Comparison of ENCODE assay signal across 7 mouse cellular contexts in genomic region chr12:76752652-76753318, GRCm38 (mm10). TPM values are rescaled to one million over a fixed set of nuclear protein-coding genes. Genes with fewer than 3 reads are reported as not detected.
DNase-seq lines count a peak whose midpoint lies in the region; ATAC-seq and TF ChIP-seq lines count a peak whose summit lies in the region.

No protein-coding gene starts in this region.

- H3K9me3 ChIP-seq in midbrain, embryonic 12.5 days: no peaks in the 10 kb centered on the region
- H3K9me3 ChIP-seq in midbrain, embryonic 16.5 days (replicated peaks; ENCODE audit: control insufficient read depth, low read length, poor library complexity, severe bottlenecking): no peaks in the 10 kb centered on the region
- no peaks in the 10 kb centered on the region for H3K9me3 ChIP-seq in hindbrain, embryonic 15.5 days
- H3K9me3 ChIP-seq in lung, postnatal 0 days (ENCODE audit: low read length): no peaks in the 10 kb centered on the region

- TF ChIP-seq EP300 in lung, postnatal 0 days (IDR thresholded peaks at IDR 0.05): no peak

- no peak for ATAC-seq in midbrain, embryonic 12.5 days (ENCODE audit: low FRiP score, low read depth)
- no peak for ATAC-seq in midbrain, embryonic 16.5 days
- no peak; the same call in 1 of the 2 replicates for ATAC-seq in hindbrain, embryonic 15.5 days (ENCODE audit: low FRiP score, low read depth)
- ATAC-seq in lung, postnatal 0 days: peak; percentile 41

- H3K27ac ChIP-seq in midbrain, embryonic 12.5 days (replicated peaks): no peak overlapping the region
- H3K27ac ChIP-seq in midbrain, embryonic 16.5 days (ENCODE audit: low read length): no peak overlapping the region
- H3K27ac ChIP-seq in cortical plate, adult 2 months (ENCODE audit: insufficient read depth, low read length): no peak overlapping the region
- no peak overlapping the region for H3K27ac ChIP-seq in hindbrain, embryonic 15.5 days (replicated peaks)
- H3K27ac ChIP-seq in lung, postnatal 0 days (ENCODE audit: low read length): no peak overlapping the region
- H3K27ac ChIP-seq in small intestine, adult 2 months (ENCODE audit: insufficient read depth, low read depth, low read length): no peak overlapping the region

- H3K36me3 ChIP-seq in midbrain, embryonic 12.5 days: no peaks in the 10 kb centered on the region
- no peaks in the 10 kb centered on the region for H3K36me3 ChIP-seq in midbrain, embryonic 16.5 days (ENCODE audit: control insufficient read depth, insufficient read depth, low read length)
- H3K36me3 ChIP-seq in hindbrain, embryonic 15.5 days: no peaks in the 10 kb centered on the region
- no peaks in the 10 kb centered on the region for H3K36me3 ChIP-seq in lung, postnatal 0 days (ENCODE audit: insufficient read depth, low read length)
- H3K36me3 ChIP-seq in small intestine, adult 2 months (ENCODE audit: control insufficient read depth, insufficient read depth, low read length): no peaks in the 10 kb centered on the region

- peak overlapping the region; percentile 26; the same call in 1 of the 2 replicates for H3K4me2 ChIP-seq in midbrain, embryonic 12.5 days (replicated peaks)
- H3K4me2 ChIP-seq in midbrain, embryonic 16.5 days (ENCODE audit: low read length): no peak overlapping the region
- 0 out of 2 replicates have a peak overlapping the region, but pooled peaks have one; percentile 24 for H3K4me2 ChIP-seq in hindbrain, embryonic 15.5 days
- H3K4me2 ChIP-seq in lung, postnatal 0 days (replicated peaks; ENCODE audit: low read depth, low read length): no peak overlapping the region

- H3K4me1 ChIP-seq in midbrain, embryonic 12.5 days: no peaks in the 10 kb centered on the region
- no peaks in the 10 kb centered on the region for H3K4me1 ChIP-seq in midbrain, embryonic 16.5 days (ENCODE audit: control insufficient read depth, insufficient read depth, low read length)
- H3K4me1 ChIP-seq in cortical plate, adult 2 months (ENCODE audit: control insufficient read depth, insufficient read depth, low read length): no peaks in the 10 kb centered on the region
- no peaks in the 10 kb centered on the region for H3K4me1 ChIP-seq in hindbrain, embryonic 15.5 days (replicated peaks)
- no peaks in the 10 kb centered on the region for H3K4me1 ChIP-seq in lung, postnatal 0 days (ENCODE audit: insufficient read depth, low read depth, low read length)
- H3K4me1 ChIP-seq in small intestine, adult 2 months (ENCODE audit: control insufficient read depth, insufficient read depth, insufficient read length, low read length): no peaks in the 10 kb centered on the region

- no peak overlapping the region for H3K4me3 ChIP-seq in midbrain, embryonic 12.5 days
- H3K4me3 ChIP-seq in midbrain, embryonic 16.5 days (ENCODE audit: low read depth, low read length): no peak overlapping the region
- H3K4me3 ChIP-seq in cortical plate, adult 2 months (ENCODE audit: insufficient read depth, low read length): no peak overlapping the region
- no peak overlapping the region for H3K4me3 ChIP-seq in hindbrain, embryonic 15.5 days
- no peak overlapping the region for H3K4me3 ChIP-seq in lung, postnatal 0 days (ENCODE audit: low read depth, low read length)
- H3K4me3 ChIP-seq in small intestine, adult 2 months (ENCODE audit: low read depth, low read length): no peak overlapping the region

- WGBS in midbrain, embryonic 12.5 days: 51% methylated on average over 14 of the region's 14 CpGs
- WGBS in midbrain, embryonic 16.5 days: 51% methylated on average over 14 of the region's 14 CpGs
- WGBS in hindbrain, embryonic 15.5 days: 47% methylated on average over 14 of the region's 14 CpGs
- WGBS in lung, postnatal 0 days: 37% methylated on average over 14 of the region's 14 CpGs
- 40% methylated on average over 14 of the region's 14 CpGs for WGBS in small intestine, adult 2 months

- TF ChIP-seq CTCF in cortical plate, adult 2 months (IDR thresholded peaks at IDR 0.05; ENCODE audit: extremely low read depth, insufficient read depth, low read length): peak; percentile 42
- peak; percentile 71 for TF ChIP-seq CTCF in lung, postnatal 0 days (IDR thresholded peaks at IDR 0.05)
- peak; percentile 20; the same call in 1 of the 2 replicates for TF ChIP-seq CTCF in small intestine, adult 2 months (IDR thresholded peaks at IDR 0.05; ENCODE audit: extremely low read depth, insufficient read length, insufficient replicate concordance, low read depth, low read length)

- peak; percentile 83 for DNase-seq in R1 (ENCODE audit: low read depth, low spot score)
- peak; percentile 59 for DNase-seq in lung, postnatal 0 days (ENCODE audit: low spot score)

- H3K9ac ChIP-seq in midbrain, embryonic 12.5 days (replicated peaks): no peak overlapping the region
- no peak overlapping the region for H3K9ac ChIP-seq in midbrain, embryonic 16.5 days (ENCODE audit: low read depth, low read length)
- no peak overlapping the region for H3K9ac ChIP-seq in hindbrain, embryonic 15.5 days
- no peak overlapping the region for H3K9ac ChIP-seq in lung, postnatal 0 days (replicated peaks; ENCODE audit: low read depth)

- no peak for TF ChIP-seq POLR2A in cortical plate, adult 2 months (IDR thresholded peaks at IDR 0.05; ENCODE audit: extremely low read depth, insufficient read depth, low read length)
- TF ChIP-seq POLR2A in small intestine, adult 2 months (IDR thresholded peaks at IDR 0.05; ENCODE audit: low read depth, low read length): no peak

- no peaks in the 10 kb centered on the region for H3K27me3 ChIP-seq in midbrain, embryonic 12.5 days
- H3K27me3 ChIP-seq in midbrain, embryonic 16.5 days (ENCODE audit: control insufficient read depth, insufficient read depth, low read depth, low read length): no peaks in the 10 kb centered on the region
- H3K27me3 ChIP-seq in hindbrain, embryonic 15.5 days: no peaks in the 10 kb centered on the region
- no peaks in the 10 kb centered on the region for H3K27me3 ChIP-seq in lung, postnatal 0 days (replicated peaks; ENCODE audit: insufficient read depth, low read length)
- no peaks in the 10 kb centered on the region for H3K27me3 ChIP-seq in small intestine, adult 2 months (ENCODE audit: control insufficient read depth, insufficient read depth, low read length)

RNA-seq across cellular contexts. Expression of gene Churc1, which starts 12.6 kb away (rescaled TPM):
- polyA plus RNA-seq in midbrain, embryonic 12.5 days (2016; fragmentation: Nextera tagmentation; extraction: Ambion mirVana): 81.4 and 89.3 TPM in 2 replicates
- polyA plus RNA-seq in midbrain, embryonic 16.5 days (2015; fragmentation: Nextera tagmentation; extraction: Ambion mirVana): 108 and 118 TPM in 2 replicates
- 96.2 and 101 TPM in 2 replicates for polyA plus RNA-seq in cortical plate, adult 2 months (2012; rRNA removed)
- polyA plus RNA-seq in hindbrain, embryonic 15.5 days (2015; fragmentation: Nextera tagmentation; extraction: Ambion mirVana): 134 and 149 TPM in 2 replicates
- polyA plus RNA-seq in lung, postnatal 0 days (2015; fragmentation: Nextera tagmentation; extraction: Ambion mirVana): 109 and 114 TPM in 2 replicates
- polyA plus RNA-seq in small intestine, adult 2 months (2012; rRNA removed): 20.3 and 20.9 TPM in 2 replicates

RNA-seq across cellular contexts. Expression of gene Fntb, which starts 12.6 kb away (rescaled TPM):
- polyA plus RNA-seq in midbrain, embryonic 12.5 days (2016; fragmentation: Nextera tagmentation; extraction: Ambion mirVana): 34.7 and 36.9 TPM in 2 replicates
- 41.6 and 42.9 TPM in 2 replicates for polyA plus RNA-seq in midbrain, embryonic 16.5 days (2015; fragmentation: Nextera tagmentation; extraction: Ambion mirVana)
- polyA plus RNA-seq in cortical plate, adult 2 months (2012; rRNA removed): 31.7 and 32.4 TPM in 2 replicates
- 40.4 and 46.0 TPM in 2 replicates for polyA plus RNA-seq in hindbrain, embryonic 15.5 days (2015; fragmentation: Nextera tagmentation; extraction: Ambion mirVana)
- 15.8 and 18.9 TPM in 2 replicates for polyA plus RNA-seq in lung, postnatal 0 days (2015; fragmentation: Nextera tagmentation; extraction: Ambion mirVana)
- 9.1 and 27.1 TPM in 2 replicates for polyA plus RNA-seq in small intestine, adult 2 months (2012; rRNA removed)

RNA-seq across cellular contexts. Expression of gene Sptb, which starts 42.4 kb away (rescaled TPM):
- polyA plus RNA-seq in midbrain, embryonic 12.5 days (2016; fragmentation: Nextera tagmentation; extraction: Ambion mirVana): 2.4 and 2.6 TPM in 2 replicates
- polyA plus RNA-seq in midbrain, embryonic 16.5 days (2015; fragmentation: Nextera tagmentation; extraction: Ambion mirVana): 4.1 and 5.1 TPM in 2 replicates
- 44.6 and 46.9 TPM in 2 replicates for polyA plus RNA-seq in cortical plate, adult 2 months (2012; rRNA removed)
- polyA plus RNA-seq in hindbrain, embryonic 15.5 days (2015; fragmentation: Nextera tagmentation; extraction: Ambion mirVana): 6.3 and 8.0 TPM in 2 replicates
- 0.35 and 0.38 TPM in 2 replicates for polyA plus RNA-seq in lung, postnatal 0 days (2015; fragmentation: Nextera tagmentation; extraction: Ambion mirVana)
- polyA plus RNA-seq in small intestine, adult 2 months (2012; rRNA removed): 0.60 TPM in 2 replicates

RNA-seq across cellular contexts. Expression of gene Gpx2, which starts 42.6 kb away (rescaled TPM):
- not detected in 2 replicates for polyA plus RNA-seq in midbrain, embryonic 12.5 days (2016; fragmentation: Nextera tagmentation; extraction: Ambion mirVana)
- 0.11 TPM in 1 of 2 replicates, not detected in the other for polyA plus RNA-seq in midbrain, embryonic 16.5 days (2015; fragmentation: Nextera tagmentation; extraction: Ambion mirVana)
- 0.13 and 0.38 TPM in 2 replicates for polyA plus RNA-seq in cortical plate, adult 2 months (2012; rRNA removed)
- polyA plus RNA-seq in hindbrain, embryonic 15.5 days (2015; fragmentation: Nextera tagmentation; extraction: Ambion mirVana): 0.33 TPM in 1 of 2 replicates, not detected in the other
- polyA plus RNA-seq in lung, postnatal 0 days (2015; fragmentation: Nextera tagmentation; extraction: Ambion mirVana): 21.3 TPM in 2 replicates
- polyA plus RNA-seq in small intestine, adult 2 months (2012; rRNA removed): 514 and 943 TPM in 2 replicates

Comparison
In these comparisons a context has a peak if more than half of its experiments do, and no peak if none do; other contexts are left out.
1. H3K4me2 ChIP-seq: peak in midbrain, embryonic 12.5 days (single experiment) and hindbrain, embryonic 15.5 days (single experiment); none in midbrain, embryonic 16.5 days (single experiment) and lung, postnatal 0 days (single experiment).
2. CTCF ChIP-seq: peak in every context shown above with its lines; median percentile 71 in lung, postnatal 0 days; 42 in cortical plate, adult 2 months; 20 in small intestine, adult 2 months.